Mouse (Mus musculus) heart, embryonic 16.5 days (tissue): ENCODE data around the gene Olfr613. TPM values are rescaled to one million over a fixed set of nuclear protein-coding genes. Genes with fewer than 3 reads are reported as not detected.

Experiments
- microRNA-seq: library from miRNA; unstranded; fragments of <30 nt; microRNA quantifications from one replicate; pipeline ENCODE4, GENCODE M21; 2017
- polyA plus RNA-seq: library from polyadenylated mRNA; unstranded; fragments of >200 nt; fragmentation: Nextera tagmentation; extraction: Ambion mirVana; gene quantifications from 2 replicates; pipeline ENCODE4 v1.2.1, GENCODE M21; 2015

Gene Olfr613
- polyA plus RNA-seq, 1 experiment from 2014 or later = not detected

Small RNAs within 50 kb of the gene (microRNA-seq; reads per million reads assigned to microRNA genes)
- not detected for gene Gm26506

Other genes with a start within 250 kb of the Olfr613 start
- gene Olfr596, start 242.4 kb upstream of the Olfr613 start, polyA plus RNA-seq = not detected in 2 replicates
- not detected in 2 replicates for gene Olfr597, start 231.8 kb upstream of the Olfr613 start, polyA plus RNA-seq
- not detected in 2 replicates for gene Olfr598, start 224.5 kb upstream of the Olfr613 start, polyA plus RNA-seq
- gene Olfr599, start 212.2 kb upstream of the Olfr613 start, polyA plus RNA-seq = not detected in 2 replicates
- not detected in 2 replicates for gene Olfr600, start 198.4 kb upstream of the Olfr613 start, polyA plus RNA-seq
- gene Olfr601, start 185.4 kb upstream of the Olfr613 start, polyA plus RNA-seq = not detected in 2 replicates
- not detected in 2 replicates for gene Olfr603, start 161.9 kb upstream of the Olfr613 start, polyA plus RNA-seq
- not detected in 2 replicates for gene Usp17lc, start 133.0 kb upstream of the Olfr613 start, polyA plus RNA-seq
- not detected in 2 replicates for gene Olfr605, start 102.6 kb upstream of the Olfr613 start, polyA plus RNA-seq
- gene Olfr606, start 99.0 kb upstream of the Olfr613 start, polyA plus RNA-seq = not detected in 2 replicates
- 0.32 and 0.55 TPM in 2 replicates for gene Olfr607, start 83.9 kb upstream of the Olfr613 start, polyA plus RNA-seq
- gene Olfr608, start 78.2 kb upstream of the Olfr613 start, polyA plus RNA-seq = 0.91 and 1.2 TPM in 2 replicates
- gene Olfr609, start 50.0 kb upstream of the Olfr613 start, polyA plus RNA-seq = not detected in 2 replicates
- gene Olfr610, start 36.0 kb upstream of the Olfr613 start, polyA plus RNA-seq = not detected in 2 replicates
- gene Olfr611, start 27.2 kb upstream of the Olfr613 start, polyA plus RNA-seq = not detected in 2 replicates
- not detected in 2 replicates for gene Olfr612, start 5.4 kb upstream of the Olfr613 start, polyA plus RNA-seq
- not detected in 2 replicates for gene Olfr615, start 8.0 kb downstream of the Olfr613 start, polyA plus RNA-seq
- gene Olfr616, start 21.1 kb downstream of the Olfr613 start, polyA plus RNA-seq = not detected in 2 replicates
- gene Olfr617, start 25.0 kb downstream of the Olfr613 start, polyA plus RNA-seq = not detected in 2 replicates
- not detected in 2 replicates for gene Olfr618, start 42.0 kb downstream of the Olfr613 start, polyA plus RNA-seq
- not detected in 2 replicates for gene Olfr619, start 52.5 kb downstream of the Olfr613 start, polyA plus RNA-seq
- not detected in 2 replicates for gene Olfr620, start 64.5 kb downstream of the Olfr613 start, polyA plus RNA-seq
- not detected in 2 replicates for gene Olfr622, start 94.6 kb downstream of the Olfr613 start, polyA plus RNA-seq
- not detected in 2 replicates for gene Olfr623, start 115.6 kb downstream of the Olfr613 start, polyA plus RNA-seq
- 0.03 and 0.04 TPM in 2 replicates for gene Olfr624, start 123.1 kb downstream of the Olfr613 start, polyA plus RNA-seq
- gene Olfr625-ps1, start 134.6 kb downstream of the Olfr613 start, polyA plus RNA-seq = not detected in 2 replicates
- gene Olfr243, start 166.6 kb downstream of the Olfr613 start, polyA plus RNA-seq = not detected in 2 replicates
- not detected in 2 replicates for gene Olfr628, start 182.3 kb downstream of the Olfr613 start, polyA plus RNA-seq
- gene Olfr629, start 196.9 kb downstream of the Olfr613 start, polyA plus RNA-seq = not detected in 2 replicates
- gene Olfr630, start 209.3 kb downstream of the Olfr613 start, polyA plus RNA-seq = not detected in 2 replicates
- not detected in 2 replicates for gene Olfr69, start 223.5 kb downstream of the Olfr613 start, polyA plus RNA-seq
- not detected in 2 replicates for gene Olfr68, start 231.6 kb downstream of the Olfr613 start, polyA plus RNA-seq
- not detected in 2 replicates for gene Olfr67, start 243.7 kb downstream of the Olfr613 start, polyA plus RNA-seq